Mouse (Mus musculus) ES-Bruce4 (cell line): Measurements from ENCODE around the gene Rnf169. TPM values are rescaled to one million over a fixed set of nuclear protein-coding genes. Genes with fewer than 3 reads are reported as not detected.

Source experiments
- H3K27ac ChIP-seq: 2 replicates; pipeline ENCODE4 v1.5.1; 2012; ENCODE audit warnings: low read length, inconsistent platforms; ENCODE audit not compliant: insufficient read depth
- H3K27me3 ChIP-seq: 2 replicates; pipeline ENCODE4 v1.6.1; 2012; ENCODE audit warnings: mild to moderate bottlenecking, low read length, inconsistent platforms; ENCODE audit not compliant: control insufficient read depth, poor library complexity, insufficient read depth, severe bottlenecking
- H3K36me3 ChIP-seq: 2 replicates; pipeline ENCODE4 v1.6.1; 2012; ENCODE audit warnings: inconsistent platforms, mild to moderate bottlenecking, low read length, moderate library complexity; ENCODE audit not compliant: control insufficient read depth, poor library complexity, insufficient read depth, severe bottlenecking
- H3K4me1 ChIP-seq: one replicate; pipeline ENCODE4 v1.8.1; 2011; ENCODE audit warnings: low read length; ENCODE audit not compliant: control insufficient read depth, insufficient read depth
- H3K4me3 ChIP-seq: 2 replicates; pipeline ENCODE4 v1.5.1; 2011; ENCODE audit warnings: low read depth, mild to moderate bottlenecking, low read length
- H3K9ac ChIP-seq: 2 replicates; pipeline ENCODE4 v1.6.1; 2012; ENCODE audit warnings: low read depth, mild to moderate bottlenecking, inconsistent platforms; ENCODE audit not compliant: poor library complexity, severe bottlenecking
- H3K9me3 ChIP-seq: replicated peaks from 2 replicates; pipeline ENCODE4 v1.6.1; 2012; ENCODE audit warnings: mild to moderate bottlenecking, low read length, inconsistent platforms; ENCODE audit not compliant: control insufficient read depth, poor library complexity, insufficient read depth, severe bottlenecking
- CTCF ChIP-seq: IDR thresholded peaks from one replicate; pipeline ENCODE4 v1.8.1; 2011; ENCODE audit warnings: low read depth, low read length
- EP300 ChIP-seq: IDR thresholded peaks from 2 replicates; pipeline ENCODE4 v1.6.1; 2011; ENCODE audit warnings: low read depth, low read length; ENCODE audit not compliant: insufficient read depth
- POLR2A ChIP-seq: IDR thresholded peaks from one replicate; pipeline ENCODE4 v1.8.1; 2011; ENCODE audit warnings: low read length; ENCODE audit not compliant: insufficient read depth
- polyA plus RNA-seq: library from polyadenylated mRNA; stranded (reverse); fragments of >200 nt; gene quantifications from 2 replicates; pipeline ENCODE4 v1.2.4, GENCODE M21; 2011; ENCODE audit warnings: low read depth; ENCODE audit not compliant: missing spikeins, insufficient read depth, insufficient read length

Rnf169 gene
- polyA plus RNA-seq, 1 experiment: 56.4 TPM

- Histone ChIP-seq H3K4me3 (no peak overlapping the region), H3K27me3 (no peaks in the 10 kb centered on the region), H3K27ac (no peak overlapping the region), H3K9me3 (no peaks in the 10 kb centered on the region), H3K4me1 (no peaks in the 10 kb centered on the region), H3K9ac (no peak overlapping the region), H3K36me3 (no peaks in the 10 kb centered on the region)
- no peak for TF ChIP-seq EP300
- TF ChIP-seq POLR2A: no peak
- no peak for TF ChIP-seq CTCF
These were observed 90.0 kb downstream of the Rnf169 start for GRCm38 (mm10) chr7:99890168-99890755.

GRCm38 (mm10) chr7:99889175-99889880, 90.9 kb downstream of the Rnf169 start:
- no peaks in the 10 kb centered on the region for H3K27me3 ChIP-seq
- H3K4me1 ChIP-seq: no peaks in the 10 kb centered on the region
- peak; percentile 36 for TF ChIP-seq CTCF
- TF ChIP-seq POLR2A: no peak
- H3K36me3 ChIP-seq: no peaks in the 10 kb centered on the region
- no peaks in the 10 kb centered on the region for H3K9me3 ChIP-seq
- no peak overlapping the region for H3K27ac ChIP-seq
- H3K9ac ChIP-seq: no peak overlapping the region
- H3K4me3 ChIP-seq: no peak overlapping the region

- no peaks in the 10 kb centered on the region for H3K36me3 ChIP-seq
- H3K9ac ChIP-seq: no peak overlapping the region
- no peaks in the 10 kb centered on the region for H3K4me1 ChIP-seq
- no peaks in the 10 kb centered on the region for H3K9me3 ChIP-seq
- H3K27ac ChIP-seq: no peak overlapping the region
- no peak overlapping the region for H3K4me3 ChIP-seq
- TF ChIP-seq CTCF (no peak), POLR2A (no peak), EP300 (no peak)
- no peaks in the 10 kb centered on the region for H3K27me3 ChIP-seq
These were observed 92.5 kb downstream of the Rnf169 start for GRCm38 (mm10) chr7:99887743-99888142.

GRCm38 (mm10) chr7:99887230-99887735, 93.0 kb downstream of the Rnf169 start:
- Histone ChIP-seq H3K4me1 (no peaks in the 10 kb centered on the region), H3K9ac (no peak overlapping the region), H3K4me3 (no peak overlapping the region), H3K36me3 (no peaks in the 10 kb centered on the region), H3K9me3 (no peaks in the 10 kb centered on the region), H3K27ac (no peak overlapping the region), H3K27me3 (no peaks in the 10 kb centered on the region)
- TF ChIP-seq EP300 (no peak), CTCF (no peak), POLR2A (no peak)

- H3K4me1 ChIP-seq: no peaks in the 10 kb centered on the region
These were observed 102.0 kb downstream of the Rnf169 start for GRCm38 (mm10) chr7:99878254-99878653.

GRCm38 (mm10) chr7:99876345-99876744, 103.9 kb downstream of the Rnf169 start:
- H3K4me3 ChIP-seq: no peak overlapping the region
- no peak overlapping the region for H3K27ac ChIP-seq
- H3K36me3 ChIP-seq: no peaks in the 10 kb centered on the region
- H3K27me3 ChIP-seq: no peaks in the 10 kb centered on the region
- H3K9me3 ChIP-seq: no peaks in the 10 kb centered on the region
- H3K4me1 ChIP-seq: no peaks in the 10 kb centered on the region
- no peak overlapping the region for H3K9ac ChIP-seq
- no peak for TF ChIP-seq EP300
- peak; percentile 83 for TF ChIP-seq CTCF
- TF ChIP-seq POLR2A: no peak

More at GRCm38 (mm10) chr7:99878254-99878653, 102.0 kb downstream of the Rnf169 start:
- H3K27ac ChIP-seq: no peak overlapping the region
- H3K9ac ChIP-seq: no peak overlapping the region
- no peaks in the 10 kb centered on the region for H3K27me3 ChIP-seq
- TF ChIP-seq EP300 (no peak), POLR2A (no peak), CTCF (no peak)
- H3K9me3 ChIP-seq: no peaks in the 10 kb centered on the region
- H3K4me3 ChIP-seq: no peak overlapping the region
- no peaks in the 10 kb centered on the region for H3K36me3 ChIP-seq
